Mouse (Mus musculus) C2C12 (cell line): ENCODE measurements at regions not wholly inside any gene's neighbourhood (a gene's known extent, or its start where the extent isn't known, plus 50 kb on each side); places are given as distances from the start of the nearest gene placed in this dataset.

Source experiments
- CEBPB ChIP-seq: IDR thresholded peaks from one replicate; pipeline ENCODE4 v1.6.1; 2011; ENCODE audit warnings: low read depth, mild to moderate bottlenecking, control low read depth, moderate library complexity
- CTCF ChIP-seq: IDR thresholded peaks from one replicate; pipeline ENCODE4 v1.5.1; 2011; ENCODE audit not compliant: control insufficient read depth, insufficient read depth, insufficient read length
- FOSL1 ChIP-seq: IDR thresholded peaks from one replicate; pipeline ENCODE4 v1.8.0; 2011; ENCODE audit warnings: mild to moderate bottlenecking, low read length; ENCODE audit not compliant: poor library complexity, insufficient read depth, severe bottlenecking
- MYOD1 ChIP-seq: IDR thresholded peaks from one replicate; pipeline ENCODE4 v1.6.1; 2011; ENCODE audit warnings: low read depth; ENCODE audit not compliant: control insufficient read depth, insufficient read length
- MYOG ChIP-seq: IDR thresholded peaks from one replicate; pipeline ENCODE4 v1.6.1; 2011; ENCODE audit not compliant: control insufficient read depth, insufficient read length; ENCODE audit errors: extremely low read depth
- USF1 ChIP-seq: IDR thresholded peaks from one replicate; pipeline ENCODE4 v1.6.1; 2011; ENCODE audit warnings: low read depth, mild to moderate bottlenecking, control low read depth, moderate library complexity

DNA sequence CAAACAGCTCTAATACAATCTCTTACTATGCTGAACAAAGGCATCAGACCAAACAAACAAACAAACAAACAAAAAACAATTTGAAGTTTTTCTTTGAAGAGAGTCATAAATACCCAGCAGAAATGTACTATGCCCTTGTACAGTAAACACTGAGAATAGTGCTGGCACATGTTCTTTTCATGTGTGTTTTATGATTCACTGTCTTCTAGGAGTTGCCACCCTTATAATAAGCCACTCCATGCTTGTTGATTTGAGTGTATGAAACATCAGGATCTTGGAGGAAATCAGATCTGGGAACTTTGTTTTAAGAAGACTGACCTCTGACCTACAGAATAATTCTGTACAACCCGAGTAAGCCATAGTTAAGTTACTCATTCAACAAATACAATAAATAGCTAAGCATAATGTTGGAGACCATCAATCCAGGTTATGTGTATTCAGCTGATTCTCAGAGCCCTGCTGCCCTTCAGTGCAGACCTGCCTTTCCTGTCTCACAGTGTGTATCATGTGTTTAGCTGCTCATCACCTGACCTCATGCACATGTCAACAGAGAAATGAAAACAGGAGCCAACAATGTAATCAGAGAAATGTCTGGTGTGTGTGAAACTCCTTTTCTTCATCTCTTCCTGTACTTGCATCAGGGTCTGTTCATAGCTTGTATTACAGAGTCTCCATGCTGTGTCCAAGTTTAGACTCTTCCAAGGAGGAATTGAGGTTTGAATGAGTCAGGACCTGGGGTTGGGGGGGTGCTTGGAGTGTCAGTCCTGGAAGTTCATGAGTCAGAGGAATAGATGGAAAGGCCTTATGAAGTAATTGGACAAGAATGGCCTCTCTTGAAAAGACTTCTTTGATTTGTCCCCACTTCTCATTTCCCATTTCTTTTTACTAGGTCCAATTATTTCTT is 596.8 kb upstream of the Camk1g start:
- TF ChIP-seq CTCF (no peak), FOSL1 (no peak), USF1 (no peak), CEBPB (no peak), MYOG (no peak), MYOD1 (no peak)
